Mouse (Mus musculus): Measurements from ENCODE around the gene Cfb. TPM values are rescaled to one million over a fixed set of nuclear protein-coding genes. Genes with fewer than 3 reads are reported as not detected.
"Not testable (repeated sequence)": the region's sequence is repeated elsewhere in the genome, so short reads cannot be mapped to it uniquely, and the experiment has no call there.

Gene Cfb
- total RNA-seq, 2 experiments from 2014 or later, result 1.9 to 4.1 TPM

- peak; percentile 96 for DNase-seq
Measured at GRCm38 (mm10) chr17:34836856-34837221, 25.5 kb downstream of the Cfb start, which contains the start of the genes Stk19 and Dxo. Stk19 (minus strand) TSS chr17:34836945. Dxo (plus strand) TSS chr17:34837019.

GRCm38 (mm10) chr17:34836155-34836855 is 26.0 kb downstream of the Cfb start:
- DNase-seq, result no peak

GRCm38 (mm10) chr17:34830776-34831175 is 31.5 kb downstream of the Cfb start:
- not testable (repeated sequence) for DNase-seq

GRCm38 (mm10) chr17:34814818-34815370 is 47.4 kb downstream of the Cfb start:
- no peak for DNase-seq

- DNase-seq, result peak; percentile 54
Measured at GRCm38 (mm10) chr17:34813747-34814146, 48.6 kb downstream of the Cfb start.

GRCm38 (mm10) chr17:34811275-34811674 is 51.0 kb downstream of the Cfb start:
- no peak for DNase-seq

GRCm38 (mm10) chr17:34810811-34811210 is 51.5 kb downstream of the Cfb start:
- not testable (repeated sequence) for DNase-seq

- not testable (repeated sequence) for DNase-seq
Measured at GRCm38 (mm10) chr17:34810411-34810810, 51.9 kb downstream of the Cfb start.

GRCm38 (mm10) chr17:34808599-34809205 is 53.6 kb downstream of the Cfb start:
- DNase-seq, result no peak

- no peak for DNase-seq
Measured at GRCm38 (mm10) chr17:34807176-34807575, 55.1 kb downstream of the Cfb start.

Small RNA genes within 50 kb of the gene (microRNA-seq; reads per million reads assigned to microRNA genes)
- gene Mir6970 (0 reads per million in 2 experiments), gene Mir6971 (0.32 to 1.0 reads per million in 2 experiments), gene Mir6972 (0 reads per million in 2 experiments)

Other genes with a start within 250 kb of the Cfb start
- gene Egfl8, start 246.5 kb downstream of the Cfb start, total RNA-seq (2021), result 10 to 100 TPM; 13.8 to 15.2 TPM
- 10 to 100 TPM; 32.6 to 33.7 TPM for gene Ppt2, start 234.0 kb downstream of the Cfb start, total RNA-seq (2021)
- gene Prrt1, start 233.0 kb downstream of the Cfb start, total RNA-seq (2021), result under 1 TPM; 0.61 to 0.63 TPM
- gene Fkbpl, start 217.8 kb downstream of the Cfb start, total RNA-seq (2021), result 1 to 10 TPM; 4.5 to 4.7 TPM
- gene Atf6b, start 215.4 kb downstream of the Cfb start, total RNA-seq (2021), result 10 to 100 TPM; 12.7 to 14.4 TPM
- 100 to 1,000 TPM in 1 of 2 experiments, 10 to 100 TPM in 1; 90.2 to 123 TPM for gene Tnxb, start 192.0 kb downstream of the Cfb start, total RNA-seq (2021)
- gene C4b, start 118.6 kb downstream of the Cfb start, total RNA-seq (2021), result 1 to 10 TPM; 2.0 to 3.3 TPM
- gene Cyp21a1, start 58.0 kb downstream of the Cfb start, total RNA-seq (2021), result under 1 TPM; 0.31 to 0.36 TPM
- gene Stk19, start 25.6 kb downstream of the Cfb start, total RNA-seq (2021), result 1 to 10 TPM; 8.9 to 9.0 TPM
- gene Dxo, start 25.5 kb downstream of the Cfb start, total RNA-seq (2021), result 10 to 100 TPM; 12.3 to 15.3 TPM
- 10 to 100 TPM; 19.6 to 22.2 TPM for gene Skiv2l, start 12.3 kb downstream of the Cfb start, total RNA-seq (2021)
- gene Nelfe, start 12.1 kb downstream of the Cfb start, total RNA-seq (2021), result 10 to 100 TPM; 13.7 to 17.3 TPM
- gene Zbtb12, start 17.0 kb upstream of the Cfb start, total RNA-seq (2021), result 1 to 10 TPM; 4.6 to 7.3 TPM
- gene Gm20547, start 19.5 kb upstream of the Cfb start, total RNA-seq (2021), result not detected
- gene C2, start 35.7 kb upstream of the Cfb start, total RNA-seq (2021), result 1 to 10 TPM; 4.3 to 5.6 TPM
- gene Ehmt2, start 36.0 kb upstream of the Cfb start, total RNA-seq (2021), result 10 to 100 TPM; 40.9 to 53.7 TPM
- gene Slc44a4, start 51.9 kb upstream of the Cfb start, total RNA-seq (2021), result not detected
- gene Neu1, start 68.7 kb upstream of the Cfb start, total RNA-seq (2021), result 1 to 10 TPM; 8.3 to 8.9 TPM
- gene Hspa1b, start 96.7 kb upstream of the Cfb start, total RNA-seq (2021), result 1 to 10 TPM; 2.2 to 4.3 TPM
- not detected for gene Gm20481, start 107.4 kb upstream of the Cfb start, total RNA-seq (2021)
- 1 to 10 TPM; 3.8 to 6.4 TPM for gene Hspa1a, start 109.6 kb upstream of the Cfb start, total RNA-seq (2021)
- 1 to 10 TPM; 6.2 to 9.9 TPM for gene Hspa1l, start 110.2 kb upstream of the Cfb start, total RNA-seq (2021)
- gene Lsm2, start 119.3 kb upstream of the Cfb start, total RNA-seq (2021), result 10 to 100 TPM; 24.7 to 28.2 TPM
- gene Vars, start 138.5 kb upstream of the Cfb start, total RNA-seq (2021), result 10 to 100 TPM; 31.4 to 40.7 TPM
- 1 to 10 TPM; 2.0 to 2.5 TPM for gene Vwa7, start 154.1 kb upstream of the Cfb start, total RNA-seq (2021)
- 1 to 10 TPM; 2.8 to 3.1 TPM for gene Sapcd1, start 165.5 kb upstream of the Cfb start, total RNA-seq (2021)
- gene Msh5, start 184.2 kb upstream of the Cfb start, total RNA-seq (2021), result 1 to 10 TPM; 1.5 to 3.5 TPM
- gene Clic1, start 187.4 kb upstream of the Cfb start, total RNA-seq (2021), result 10 to 100 TPM; 39.2 to 50.5 TPM
- gene Ddah2, start 196.5 kb upstream of the Cfb start, total RNA-seq (2021), result 10 to 100 TPM; 45.3 to 51.9 TPM
- gene Ly6g6c, start 202.9 kb upstream of the Cfb start, total RNA-seq (2021), result not detected
- under 1 TPM in 1 of 2 experiments, not detected in 1; 0.20 TPM for gene Mpig6b, start 203.7 kb upstream of the Cfb start, total RNA-seq (2021)
- gene Ly6g6e, start 214.4 kb upstream of the Cfb start, total RNA-seq (2021), result not detected
- under 1 TPM in 1 of 2 experiments, not detected in 1; 0.97 TPM for gene Ly6g6d, start 215.5 kb upstream of the Cfb start, total RNA-seq (2021)
- under 1 TPM in 1 of 2 experiments, not detected in 1; 0.23 TPM for gene Ly6g6f, start 223.1 kb upstream of the Cfb start, total RNA-seq (2021)
- gene Abhd16a, start 226.7 kb upstream of the Cfb start, total RNA-seq (2021), result 10 to 100 TPM; 59.1 to 65.0 TPM
- gene Ly6g5c, start 245.8 kb upstream of the Cfb start, total RNA-seq (2021), result not detected